Mouse (Mus musculus) right cerebral cortex, postnatal 14 days (tissue): ENCODE data around the gene Olfr31.

Experiments used
- DNase-seq: peaks from one replicate; pipeline ENCODE4 v3.0.0; 2022

Gene Olfr31

DNA sequence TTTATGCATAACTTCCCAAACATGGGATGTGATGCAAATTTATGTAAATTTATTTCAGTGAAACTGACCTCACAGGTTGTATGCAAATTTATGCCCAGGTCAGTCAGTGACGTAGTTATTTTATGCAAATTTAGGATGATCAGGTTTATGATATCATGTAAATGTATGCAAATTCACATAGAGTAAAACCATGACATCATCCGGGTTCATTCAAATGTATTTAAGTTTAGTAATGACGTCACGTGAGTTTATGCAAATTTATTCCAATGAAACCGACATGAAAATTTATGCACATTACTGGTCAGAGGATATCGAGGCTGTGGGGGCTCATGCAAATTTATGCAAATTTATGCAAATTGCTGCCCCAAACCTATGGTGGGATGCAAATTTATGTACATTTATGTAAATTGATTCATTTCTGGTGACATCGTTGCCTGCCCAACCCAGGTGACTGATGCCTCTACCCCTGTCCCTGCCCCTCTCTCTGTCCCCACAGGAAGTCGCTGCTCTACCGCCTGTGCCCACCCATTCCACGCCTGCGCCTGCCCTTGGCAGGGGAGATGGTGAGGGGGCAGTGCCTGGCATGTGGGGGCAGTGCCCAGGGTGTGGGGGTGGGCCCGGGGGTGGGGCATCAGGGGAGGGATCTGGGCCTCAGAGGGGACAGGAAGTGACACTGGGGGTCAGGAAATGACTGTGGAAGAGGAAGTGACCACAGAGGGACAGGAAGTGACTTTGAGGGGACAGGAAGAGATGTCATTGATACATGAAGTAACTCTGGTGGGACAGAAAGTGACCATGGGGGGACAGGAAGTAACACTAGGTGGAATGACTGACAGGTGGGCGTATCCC, 32.1 kb downstream of the Olfr31 start:
- DNase-seq, result no peak

- DNase-seq, result no peak
These were observed 32.7 kb downstream of the Olfr31 start for GRCm38 (mm10) chr14:14355360-14355646.
